Mouse (Mus musculus) MEL-GATA-1-ER (cell line): Measurements from ENCODE around the gene Duoxa1.
"Not testable (repeated sequence)": the region's sequence is repeated elsewhere in the genome, so short reads cannot be mapped to it uniquely, and the experiment has no call there.

Experiments used
- DNase-seq: peaks from one replicate; pipeline ENCODE4 v3.0.0-alpha.2; 2012; ENCODE audit warnings: low read depth; ENCODE audit errors: extremely low read depth

Duoxa1 gene

DNA sequence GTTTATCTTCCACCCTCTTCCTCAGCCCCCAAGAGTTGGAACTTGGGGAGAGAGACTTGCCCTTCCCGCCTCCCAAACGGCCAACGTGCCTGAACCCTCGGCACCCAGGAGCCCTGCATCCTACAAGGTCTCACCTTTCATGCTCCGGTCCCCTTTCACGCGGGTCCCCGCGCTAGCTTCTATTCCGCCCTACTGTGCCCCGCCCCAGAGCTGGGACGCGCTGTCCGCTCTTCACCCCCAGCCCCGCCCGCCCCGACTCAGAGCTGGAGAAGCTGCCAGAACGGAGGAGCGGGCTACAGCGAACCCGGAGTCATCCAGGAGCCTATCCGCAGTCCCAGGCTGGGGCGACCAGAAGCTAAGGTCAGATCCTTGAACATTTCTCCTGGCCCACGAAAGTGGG is at the start of gene Duoxa1:
Duoxa1 (minus strand) TSS at position 195 of the 400 bp plus-strand sequence.
- DNase-seq = no peak

DNA sequence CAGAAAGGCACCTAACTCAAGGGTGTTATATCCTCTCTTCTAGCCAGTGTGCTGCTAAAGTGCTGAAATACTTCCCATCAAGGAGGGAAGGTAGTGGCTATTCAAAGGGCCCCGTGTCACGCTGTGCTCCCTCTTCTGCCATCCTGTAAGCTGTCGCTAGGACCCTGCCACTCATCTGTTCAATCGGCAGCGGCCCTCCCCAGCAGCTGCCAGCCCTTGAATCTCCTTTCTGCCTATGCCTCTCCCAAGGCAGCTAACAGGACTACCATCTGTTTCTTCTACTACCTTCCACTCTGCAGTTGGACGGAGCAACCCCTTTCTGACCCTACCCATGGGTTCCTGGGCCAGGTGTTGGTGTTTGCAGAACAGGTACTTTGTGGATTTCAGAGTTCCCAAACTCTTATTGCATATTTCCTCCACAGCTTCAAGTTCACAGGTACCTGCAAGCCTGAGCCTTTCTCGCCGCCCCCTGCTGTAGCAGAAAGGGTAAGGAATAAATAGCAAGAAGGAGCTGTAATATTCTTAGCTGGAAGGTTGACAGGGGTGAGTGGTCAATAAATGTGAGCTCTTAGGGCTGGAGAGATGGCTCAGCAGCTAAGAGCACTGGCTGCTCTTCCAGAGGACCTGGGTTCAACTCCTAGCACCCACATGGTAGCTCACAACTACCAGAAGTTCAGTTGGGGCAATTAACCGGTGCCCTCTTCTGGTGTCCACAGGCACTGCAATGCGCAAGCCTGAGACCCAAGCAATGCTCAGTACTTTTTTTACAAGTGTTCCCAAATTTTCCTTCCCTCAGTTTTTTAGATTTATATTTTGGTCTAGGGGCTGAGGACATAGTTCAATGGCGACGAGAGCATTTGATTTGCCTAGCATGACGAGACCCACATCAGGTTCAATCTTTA is 49.3 kb upstream of the Duoxa1 start:
- no peak for DNase-seq

DNA sequence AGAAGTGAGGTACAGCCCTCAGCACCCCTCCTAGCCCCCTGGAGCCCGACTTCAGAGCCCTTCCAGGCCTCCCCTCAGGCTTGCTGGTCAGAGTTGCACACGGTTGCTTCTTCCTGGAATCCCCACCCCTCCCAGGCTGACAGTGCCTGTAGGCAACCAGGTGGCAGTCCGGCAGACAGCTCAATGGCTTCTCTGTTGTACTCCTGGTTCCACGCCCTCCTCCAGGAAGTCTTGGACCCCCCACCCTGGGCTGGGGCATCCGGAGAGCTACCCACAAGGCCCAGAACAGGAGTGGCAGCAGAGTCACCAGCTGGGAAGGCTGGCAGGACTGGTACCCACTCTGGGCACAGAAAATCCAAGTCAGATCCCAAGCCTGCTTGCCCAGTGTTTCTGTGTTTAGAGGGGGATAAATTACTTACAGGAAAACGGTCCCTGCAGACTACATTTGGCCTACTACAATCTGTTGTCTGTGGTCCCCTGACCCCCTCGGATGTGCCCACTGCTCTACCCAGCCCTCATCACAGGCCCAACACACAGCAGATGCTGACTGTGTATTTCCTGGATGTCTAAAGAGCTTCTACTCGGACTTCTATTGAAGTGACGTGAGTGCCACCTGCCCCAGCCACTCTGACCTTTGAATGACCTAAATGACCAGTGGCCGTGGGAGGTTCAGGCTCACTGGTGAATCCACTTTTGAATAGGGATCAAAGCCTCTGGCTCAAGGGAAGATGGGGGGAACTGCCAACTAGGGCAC is 48.5 kb upstream of the Duoxa1 start:
- no peak for DNase-seq

DNA sequence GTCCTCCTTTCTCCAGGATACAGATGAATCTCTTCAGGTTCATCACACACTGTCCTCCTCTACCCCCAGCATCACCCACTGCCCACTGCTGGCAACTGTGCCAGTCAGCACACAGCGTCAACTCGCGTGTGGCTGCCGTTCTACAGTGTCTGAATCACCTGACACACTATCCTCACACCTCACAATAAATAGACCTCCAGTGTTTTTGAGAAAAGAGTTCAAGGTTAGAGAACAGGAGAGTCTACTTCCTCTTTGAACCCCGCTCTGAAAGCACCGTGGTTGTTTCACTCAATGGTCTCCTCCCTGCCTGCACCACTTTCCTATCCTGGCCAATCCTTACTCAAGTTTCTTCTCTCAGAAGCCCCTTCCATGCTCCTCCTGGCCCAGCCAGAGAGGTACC is 47.7 kb upstream of the Duoxa1 start:
- no peak for DNase-seq

DNA sequence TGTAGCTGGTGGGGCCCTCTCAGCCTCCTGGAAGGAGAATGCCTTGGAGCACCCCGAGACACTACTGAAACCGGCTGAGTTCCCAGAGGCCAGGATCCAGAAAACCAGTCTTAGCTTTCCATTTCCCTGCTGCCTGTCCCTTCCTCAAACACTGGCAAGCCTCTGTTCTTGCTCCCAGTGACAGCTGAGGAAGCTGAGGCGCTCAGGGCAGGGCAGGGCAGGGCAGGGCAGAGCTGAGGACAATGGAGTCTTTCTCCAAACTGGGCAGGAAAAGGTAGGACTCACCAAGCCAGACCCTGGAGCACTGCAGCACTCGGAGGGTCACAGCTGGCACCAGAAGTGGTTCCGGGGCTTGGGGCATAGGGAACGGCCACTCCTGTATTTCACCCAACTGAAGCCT is 46.8 kb upstream of the Duoxa1 start:
- no peak for DNase-seq

DNA sequence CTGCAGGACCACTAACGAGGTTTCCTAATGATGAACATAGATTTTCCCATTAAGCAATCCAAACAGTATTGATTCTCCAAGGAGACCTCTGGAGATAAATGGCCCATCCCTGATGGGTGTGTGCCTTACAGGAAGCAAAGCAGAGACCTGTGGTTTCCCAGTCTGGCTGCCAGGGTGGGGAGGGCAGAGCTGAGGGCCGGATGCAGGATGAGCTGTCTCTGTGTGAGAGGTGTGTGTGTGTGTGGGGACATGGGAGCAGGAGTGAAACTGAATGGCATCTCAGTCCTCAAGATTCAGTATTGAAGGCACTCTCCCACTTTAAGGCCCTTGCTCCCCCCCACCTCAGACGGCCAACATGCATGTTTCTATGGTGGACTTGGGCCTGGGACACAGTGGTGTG is 42.7 kb upstream of the Duoxa1 start:
- no peak for DNase-seq

DNA sequence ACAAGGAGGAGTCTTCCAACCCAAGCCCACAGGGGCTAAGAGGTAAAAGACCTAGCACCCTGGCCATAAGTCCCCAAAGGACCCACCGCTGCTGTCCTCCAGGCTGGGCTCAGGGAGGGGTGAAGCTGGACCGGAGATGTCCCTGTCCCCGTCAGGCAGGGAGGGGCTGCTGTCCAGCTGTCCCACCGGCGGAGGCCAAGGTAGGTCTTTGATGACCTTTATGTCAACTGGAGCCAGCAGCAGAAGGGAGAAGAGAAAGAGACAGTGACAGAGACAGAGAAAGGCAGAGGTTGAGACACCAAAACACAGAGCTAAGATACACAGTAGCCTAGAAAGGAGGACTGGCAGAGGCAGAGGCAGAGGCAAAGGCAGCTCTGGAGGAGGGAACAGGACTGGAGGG is 41.9 kb upstream of the Duoxa1 start:
- DNase-seq = no peak

DNA sequence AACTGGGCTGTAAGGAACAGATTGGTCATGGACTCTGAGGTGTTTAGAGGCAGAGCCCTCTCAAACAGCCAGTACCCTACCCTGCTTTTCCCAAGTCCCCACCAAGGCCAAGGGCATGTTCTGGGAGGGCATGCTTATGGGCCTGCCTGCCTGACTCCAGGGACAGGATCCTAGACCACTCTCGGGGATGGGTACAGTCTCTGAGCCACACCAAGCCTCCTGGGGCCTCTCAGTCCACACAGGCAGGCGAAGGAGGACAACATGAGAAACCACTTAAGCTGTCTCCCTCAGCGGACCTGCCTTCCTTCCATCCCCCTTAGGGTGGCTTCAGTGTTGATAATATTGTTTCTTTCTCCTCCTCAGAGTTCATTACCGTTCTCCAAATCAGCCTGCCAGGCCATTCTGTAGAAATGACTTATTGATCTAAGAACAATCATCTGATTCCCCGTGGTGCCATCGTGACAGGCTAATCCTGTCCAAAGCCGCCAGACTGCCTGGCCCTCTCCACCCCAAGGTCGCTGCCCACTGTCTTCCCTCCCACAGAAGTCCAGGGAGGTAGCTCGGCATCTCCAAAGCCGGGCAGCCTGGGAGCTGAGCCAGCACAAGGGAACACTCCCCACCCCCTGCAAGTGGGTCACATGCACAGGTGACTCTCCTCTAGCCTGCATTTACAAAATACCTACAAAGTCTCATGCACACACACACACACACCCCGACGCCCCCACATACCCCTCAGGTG is 40.8 kb upstream of the Duoxa1 start:
- no peak for DNase-seq

DNA sequence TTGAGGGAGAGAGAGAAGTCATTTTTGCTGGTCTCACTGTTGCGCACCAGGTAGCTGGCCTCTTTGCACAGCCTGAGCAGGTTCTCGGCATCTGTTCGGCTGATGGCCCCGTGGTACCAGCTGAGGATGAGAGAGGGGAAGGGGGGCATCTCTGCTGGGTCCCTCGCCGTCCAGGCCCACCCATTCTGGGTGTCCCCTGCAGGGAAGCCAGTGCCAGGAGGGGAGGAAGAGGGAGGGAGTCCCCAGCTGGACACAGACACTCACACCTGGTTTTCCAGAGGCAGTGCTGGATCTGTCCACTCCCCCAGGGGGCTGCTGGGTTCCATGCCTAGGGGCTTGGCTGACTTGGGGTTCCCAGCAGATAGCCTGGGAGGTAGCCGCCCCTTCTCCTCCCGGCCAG is 40.2 kb upstream of the Duoxa1 start:
- DNase-seq = no peak

DNA sequence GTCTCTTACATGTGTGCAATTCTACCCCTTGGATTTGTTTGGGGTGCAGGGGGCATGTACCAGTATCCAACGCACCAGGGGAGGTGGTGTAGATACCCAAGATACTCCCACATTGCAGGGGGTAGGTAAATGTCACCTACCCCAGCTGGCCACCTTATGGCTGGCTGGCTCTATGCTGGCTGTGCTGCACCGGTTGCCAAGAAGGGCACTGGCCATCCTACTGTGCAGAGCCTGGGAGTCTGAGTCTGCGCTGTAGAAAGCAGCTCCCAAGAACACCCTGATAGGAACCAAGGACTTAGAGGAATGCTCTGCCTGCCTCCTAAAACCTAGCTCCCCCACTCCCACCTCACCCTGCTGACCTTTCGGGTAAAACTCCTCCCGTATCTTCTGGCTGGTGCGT is 39.5 kb upstream of the Duoxa1 start:
- no peak for DNase-seq

DNA sequence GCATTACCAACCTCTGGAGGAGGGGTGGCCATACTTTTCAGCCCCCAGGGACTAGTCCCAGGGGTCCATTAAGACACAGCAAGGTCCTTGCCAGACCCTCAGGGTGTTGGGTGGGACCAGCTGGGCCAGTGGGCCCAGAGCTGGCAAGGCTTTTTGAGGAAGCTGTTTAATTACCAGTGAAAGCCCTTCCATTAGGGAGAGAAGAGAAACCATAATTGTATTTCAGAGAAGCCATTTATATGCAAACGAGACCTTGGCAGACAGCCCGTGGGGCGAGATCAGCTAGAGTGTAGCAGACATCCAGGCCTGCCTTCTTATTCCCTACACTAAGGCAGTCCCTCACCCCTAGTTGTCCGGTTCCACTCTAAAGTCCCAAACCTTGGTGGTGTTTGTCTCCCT is 38.4 kb upstream of the Duoxa1 start:
- DNase-seq = no peak

DNA sequence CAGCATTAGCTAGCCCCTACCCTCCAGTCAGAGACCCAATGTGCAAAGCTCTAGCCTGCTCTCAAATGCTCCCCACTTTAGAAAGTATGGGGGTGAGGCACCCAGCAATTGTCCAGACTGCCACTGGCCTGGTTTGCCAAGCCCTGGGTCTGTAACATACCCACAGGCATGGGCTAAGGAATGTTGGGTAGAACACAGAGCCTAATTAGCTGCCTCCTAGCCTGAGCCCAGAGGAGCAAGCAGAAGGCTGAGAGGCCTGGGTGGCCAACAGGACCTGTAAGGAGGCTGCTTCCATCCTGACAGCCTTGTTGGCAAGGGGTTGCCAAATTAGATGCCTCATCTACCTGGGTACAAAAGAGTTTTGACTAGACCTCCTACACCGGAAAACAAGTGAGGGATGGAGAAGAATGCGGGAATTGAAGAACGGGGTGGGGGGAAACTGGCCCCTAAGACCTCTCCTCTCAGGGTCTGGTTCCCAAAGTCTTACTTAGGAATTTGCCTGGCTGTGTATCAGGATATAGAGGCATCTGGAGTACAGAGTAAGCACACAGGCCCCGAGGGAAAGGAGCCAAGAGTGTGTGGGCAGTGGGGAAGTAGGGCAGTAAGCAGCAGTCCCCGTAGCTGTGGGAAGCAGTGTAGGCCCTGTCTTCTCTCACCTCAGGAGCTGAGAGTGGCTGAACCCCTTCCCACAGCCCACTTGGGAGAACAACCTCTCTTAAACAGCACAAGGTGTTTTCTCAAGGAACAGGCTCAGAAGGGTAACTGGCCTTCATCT is 37.8 kb upstream of the Duoxa1 start:
- DNase-seq = no peak

DNA sequence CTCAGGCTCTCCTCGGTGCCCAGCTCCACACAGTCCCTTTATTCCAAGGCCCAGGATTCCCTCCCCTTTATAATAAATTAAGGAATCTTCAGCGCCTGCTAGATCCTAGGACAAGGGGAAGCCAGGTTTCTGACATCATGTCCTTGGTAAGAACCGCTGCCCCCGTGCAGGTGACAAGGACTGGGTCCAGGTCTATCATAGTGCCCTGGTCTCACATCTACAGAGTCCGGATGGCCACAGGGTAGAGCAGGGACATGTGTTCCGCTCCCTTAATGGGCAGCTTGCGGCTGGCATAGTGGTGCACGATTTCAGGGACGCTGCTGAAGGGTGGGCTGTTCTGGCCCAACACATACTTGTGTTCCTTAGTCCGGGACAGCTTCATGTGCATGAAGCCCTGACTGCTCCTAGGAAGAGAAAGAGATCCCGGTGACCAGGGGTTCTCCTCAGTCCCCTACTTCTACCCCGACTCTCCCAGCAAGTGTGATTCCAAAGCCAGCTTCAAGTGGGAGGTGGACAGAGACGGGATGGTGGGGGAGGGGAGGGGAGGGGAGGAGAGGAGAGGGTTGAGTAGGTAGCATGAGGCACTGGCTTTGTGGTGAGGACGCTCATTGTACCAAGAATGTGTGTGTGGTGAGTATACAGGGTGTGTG is 35.7 kb upstream of the Duoxa1 start:
- no peak for DNase-seq

DNA sequence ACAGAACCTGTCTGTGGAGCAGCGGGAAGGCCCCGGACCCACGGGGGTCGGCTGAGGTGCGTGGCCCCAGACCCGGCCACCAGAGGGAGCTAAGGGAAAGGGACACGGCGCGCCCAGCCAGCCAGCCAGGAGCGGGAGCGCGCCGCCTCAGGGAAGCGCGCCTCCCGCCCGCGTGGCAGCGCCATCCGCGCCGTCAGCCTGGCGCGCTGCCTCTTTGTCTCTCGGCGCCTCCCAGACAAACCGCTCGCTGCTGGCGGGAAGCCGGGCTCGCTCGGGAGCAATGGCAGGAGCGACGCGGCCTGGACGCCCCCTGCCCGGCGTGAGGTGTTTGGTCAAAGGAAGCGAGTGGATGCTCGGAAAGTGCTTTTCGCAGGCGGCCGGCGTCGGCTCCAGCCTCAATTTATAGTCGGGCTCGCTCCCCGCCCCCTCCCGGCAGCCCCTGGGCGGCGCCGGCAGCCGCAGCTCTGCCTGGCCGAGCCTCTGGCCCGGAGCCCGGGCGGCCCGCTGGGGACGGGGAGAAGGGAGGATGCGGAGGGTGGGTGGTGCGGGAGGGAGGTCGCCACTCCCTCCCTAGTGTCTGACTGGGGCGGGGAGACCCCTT is 35.1 kb upstream of the Duoxa1 start:
- DNase-seq = no peak

DNA sequence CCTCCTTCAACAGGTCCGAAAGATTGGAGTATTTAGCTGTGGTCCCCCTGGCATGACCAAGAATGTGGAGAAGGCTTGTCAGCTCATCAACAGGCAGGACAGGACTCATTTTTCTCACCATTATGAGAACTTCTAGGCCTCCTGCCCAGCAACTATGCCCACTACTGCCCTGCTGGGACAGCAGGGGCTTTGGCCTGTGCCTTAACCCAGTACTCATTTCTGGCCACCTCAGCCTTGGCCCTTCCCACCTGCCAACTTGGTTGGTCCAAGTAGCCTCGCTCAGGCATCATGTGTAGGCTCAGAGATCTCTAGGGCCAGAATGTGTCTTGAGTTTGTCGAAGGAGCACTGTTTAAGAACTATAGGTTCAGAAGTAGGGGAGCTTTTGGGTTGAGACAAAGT is 33.7 kb upstream of the Duoxa1 start:
- no peak for DNase-seq

DNA sequence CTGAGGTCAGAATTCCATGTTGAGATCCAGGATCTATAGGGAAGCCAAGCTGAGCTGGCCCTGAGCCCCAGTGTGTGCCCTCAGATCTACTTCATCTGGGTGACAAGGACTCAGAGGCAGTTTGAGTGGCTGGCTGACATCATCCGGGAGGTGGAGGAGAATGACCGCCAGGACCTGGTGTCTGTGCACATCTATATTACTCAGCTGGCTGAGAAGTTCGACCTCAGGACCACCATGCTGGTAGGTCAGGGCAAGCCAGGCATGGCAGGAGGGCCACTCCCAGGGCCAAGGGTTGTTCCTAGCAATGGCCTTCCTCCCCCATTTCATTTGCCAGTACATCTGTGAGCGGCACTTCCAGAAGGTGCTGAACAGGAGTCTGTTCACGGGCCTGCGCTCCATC is 32.6 kb upstream of the Duoxa1 start:
- not testable (repeated sequence) for DNase-seq

DNA sequence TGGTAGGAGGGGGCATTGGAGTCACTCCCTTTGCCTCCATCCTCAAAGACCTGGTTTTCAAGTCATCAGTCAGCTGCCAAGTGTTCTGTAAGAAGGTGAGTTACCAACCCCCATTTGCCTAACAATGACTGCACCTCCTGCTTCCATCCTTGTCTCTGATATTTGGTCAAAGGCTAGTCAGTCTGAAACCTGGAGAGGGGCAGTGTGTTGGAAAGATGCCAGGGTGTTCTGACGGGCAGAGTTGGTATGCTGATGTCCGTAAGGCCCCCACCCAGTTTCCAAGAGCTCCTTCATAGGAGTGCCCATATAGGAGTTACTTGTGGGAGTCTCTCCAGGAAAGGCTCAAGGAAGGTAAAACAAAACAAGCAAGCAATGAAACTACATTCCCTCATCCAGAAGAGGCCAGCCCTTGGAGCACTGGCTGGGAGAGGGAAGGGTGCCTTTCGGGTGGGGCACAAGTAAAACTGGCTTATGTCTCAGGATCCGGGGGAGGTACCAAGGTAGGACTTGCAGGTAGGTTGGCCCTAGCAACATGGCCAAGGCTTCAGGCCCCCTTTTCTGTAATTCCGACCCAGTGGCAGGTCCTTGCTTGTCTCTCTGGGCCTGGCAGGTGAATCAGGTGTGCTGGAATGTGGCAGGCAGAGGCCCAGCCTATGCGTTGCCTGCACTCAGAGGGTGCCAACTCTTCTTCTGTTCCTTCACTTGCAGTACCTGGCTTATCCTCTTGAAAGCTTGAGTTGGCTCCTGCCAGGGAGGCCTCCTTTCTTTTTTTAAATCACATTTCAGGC is 31.8 kb upstream of the Duoxa1 start:
- no peak for DNase-seq

DNA sequence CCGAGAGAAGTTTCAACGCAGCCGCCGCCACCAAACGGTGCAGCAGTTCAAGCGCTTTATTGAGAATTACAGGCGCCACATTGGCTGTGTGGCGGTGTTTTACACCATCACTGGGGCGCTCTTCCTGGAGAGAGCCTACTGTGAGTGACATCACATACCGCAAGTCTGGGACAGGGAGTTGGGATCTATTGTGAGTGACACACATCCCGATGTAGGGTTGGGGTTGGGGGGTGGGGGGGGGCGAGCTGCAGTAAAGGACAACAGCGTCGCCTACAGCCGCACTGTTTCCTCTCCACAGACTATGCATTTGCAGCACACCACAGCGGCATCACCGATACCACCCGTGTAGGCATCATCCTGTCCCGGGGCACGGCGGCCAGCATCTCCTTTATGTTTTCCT is 23.8 kb upstream of the Duoxa1 start:
- no peak for DNase-seq

DNA sequence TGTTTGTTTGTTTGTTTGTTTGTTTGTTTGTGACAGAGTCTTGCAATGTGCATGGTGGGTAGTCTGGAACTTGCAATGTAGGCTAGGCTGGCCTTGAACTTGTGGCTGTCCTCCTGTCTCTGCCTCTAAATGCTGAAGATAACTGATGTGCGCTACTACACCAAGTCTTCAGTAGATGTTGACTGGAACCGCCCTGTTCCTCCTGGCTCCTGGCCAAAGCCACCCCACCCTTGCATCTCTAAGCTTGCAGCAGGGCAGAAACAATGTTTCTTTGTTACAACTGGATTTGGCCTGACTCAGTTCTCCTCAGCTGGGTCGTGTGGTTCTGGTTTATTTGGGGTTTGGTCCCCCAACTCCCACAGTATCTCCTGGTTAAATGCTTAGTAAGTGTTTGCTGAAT is 20.6 kb upstream of the Duoxa1 start:
- peak; percentile 50 for DNase-seq

DNA sequence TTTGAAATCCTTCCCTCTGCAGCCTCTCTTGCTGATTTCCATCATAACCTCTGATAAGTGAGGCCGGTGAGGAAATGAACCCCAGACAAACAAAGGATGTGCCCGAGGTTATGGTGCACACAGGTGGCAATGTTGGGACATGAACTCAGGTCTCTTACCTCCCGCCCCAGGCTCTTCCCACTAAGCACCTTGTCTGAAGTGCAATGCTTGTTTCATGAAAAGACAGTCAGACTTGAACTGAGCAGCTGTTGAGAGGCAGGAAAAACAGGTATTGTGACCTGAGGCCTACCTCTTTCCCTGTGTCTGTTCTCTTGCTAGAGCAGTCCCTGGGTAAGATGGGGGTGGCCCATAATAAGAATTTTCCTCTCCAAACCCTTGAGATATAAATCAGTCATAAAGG is 18.7 kb upstream of the Duoxa1 start:
- DNase-seq = no peak
